Mouse (Mus musculus): ENCODE data around the gene Arhgef2. TPM values are rescaled to one million over a fixed set of nuclear protein-coding genes. Genes with fewer than 3 reads are reported as not detected.

Gene Arhgef2
- polyA plus RNA-seq, 1 experiment from 2014 or later, result 127 TPM

- 18% methylated on average over 6 of the region's 6 CpGs for WGBS
- Histone ChIP-seq H3K4me3 (ENCODE audit: low read depth, low read length) (no peak overlapping the region), H3K4me2 (no peak overlapping the region), H3K27me3 (ENCODE audit: insufficient read depth, low read length) (no peaks in the 10 kb centered on the region), H3K9me3 (ENCODE audit: low read depth, low read length) (no peaks in the 10 kb centered on the region), H3K4me1 (ENCODE audit: insufficient read depth) (no peaks in the 10 kb centered on the region), H3K9ac (no peak overlapping the region), H3K36me3 (ENCODE audit: insufficient read depth) (no peaks in the 10 kb centered on the region), H3K27ac (ENCODE audit: low read depth) (peak overlapping the region; percentile 21)
- peak; percentile 45; the same call in 1 of the 2 replicates for ATAC-seq (ENCODE audit: insufficient read depth)
- DNase-seq, result peak; percentile 81
- peak; percentile 84 for TF ChIP-seq CTCF (IDR thresholded peaks at IDR 0.05; ENCODE audit: low read depth)
Measured at GRCm38 (mm10) chr3:88603714-88604161, 2.0 kb upstream of the Arhgef2 start.

- Histone ChIP-seq H3K4me1 (ENCODE audit: insufficient read depth) (no peaks in the 10 kb centered on the region), H3K4me3 (ENCODE audit: low read depth, low read length) (no peak overlapping the region), H3K36me3 (ENCODE audit: insufficient read depth) (no peaks in the 10 kb centered on the region), H3K27ac (ENCODE audit: low read depth) (no peak overlapping the region), H3K4me2 (no peak overlapping the region), H3K27me3 (ENCODE audit: insufficient read depth, low read length) (no peaks in the 10 kb centered on the region), H3K9ac (no peak overlapping the region), H3K9me3 (ENCODE audit: low read depth, low read length) (no peaks in the 10 kb centered on the region)
- DNase-seq (no peak), ATAC-seq (ENCODE audit: insufficient read depth) (no peak)
- no peak for TF ChIP-seq CTCF (IDR thresholded peaks at IDR 0.05; ENCODE audit: low read depth)
- 89% methylated on average over 7 of the region's 7 CpGs for WGBS
Measured at GRCm38 (mm10) chr3:88604863-88605262, 903 bp upstream of the Arhgef2 start.

GRCm38 (mm10) chr3:88607065-88607757 lies 1.4 kb downstream of the Arhgef2 start:
- H3K36me3 ChIP-seq (ENCODE audit: insufficient read depth), result no peaks in the 10 kb centered on the region
- ATAC-seq (ENCODE audit: insufficient read depth) (peak; percentile 91), DNase-seq (peak; percentile 94)
- peak overlapping the region; percentile 31; the same call in 1 of the 2 replicates for H3K9ac ChIP-seq
- peak overlapping the region; percentile 55 for H3K4me2 ChIP-seq
- H3K27me3 ChIP-seq (ENCODE audit: insufficient read depth, low read length), result no peaks in the 10 kb centered on the region
- under 1% methylated on average over 20 of the region's 20 CpGs for WGBS
- H3K4me1 ChIP-seq (ENCODE audit: insufficient read depth), result no peaks in the 10 kb centered on the region
- peak overlapping the region; percentile 12; the same call in 1 of the 2 replicates for H3K4me3 ChIP-seq (ENCODE audit: low read depth, low read length)
- H3K27ac ChIP-seq (ENCODE audit: low read depth), result no peak overlapping the region
- peak; percentile 100 for TF ChIP-seq CTCF (IDR thresholded peaks at IDR 0.05; ENCODE audit: low read depth)
- no peaks in the 10 kb centered on the region for H3K9me3 ChIP-seq (ENCODE audit: low read depth, low read length)

GRCm38 (mm10) chr3:88607758-88608138 lies 2.0 kb downstream of the Arhgef2 start:
- 26% methylated on average over 10 of the region's 10 CpGs for WGBS
- ATAC-seq (ENCODE audit: insufficient read depth), result no peak

GRCm38 (mm10) chr3:88609066-88609465 lies 3.3 kb downstream of the Arhgef2 start:
- ATAC-seq (ENCODE audit: insufficient read depth) (no peak), DNase-seq (no peak)
- Histone ChIP-seq H3K9me3 (ENCODE audit: low read depth, low read length) (no peaks in the 10 kb centered on the region), H3K4me1 (ENCODE audit: insufficient read depth) (no peaks in the 10 kb centered on the region), H3K4me3 (ENCODE audit: low read depth, low read length) (no peak overlapping the region), H3K36me3 (ENCODE audit: insufficient read depth) (no peaks in the 10 kb centered on the region), H3K9ac (no peak overlapping the region), H3K27me3 (ENCODE audit: insufficient read depth, low read length) (no peaks in the 10 kb centered on the region), H3K27ac (ENCODE audit: low read depth) (no peak overlapping the region), H3K4me2 (no peak overlapping the region)
- TF ChIP-seq CTCF (IDR thresholded peaks at IDR 0.05; ENCODE audit: low read depth), result no peak
- 48% methylated on average over 4 of the region's 4 CpGs for WGBS

More at GRCm38 (mm10) chr3:88607758-88608138, 2.0 kb downstream of the Arhgef2 start:
- TF ChIP-seq CTCF (IDR thresholded peaks at IDR 0.05; ENCODE audit: low read depth), result no peak
- Histone ChIP-seq H3K27ac (ENCODE audit: low read depth) (no peak overlapping the region), H3K4me2 (peak overlapping the region; percentile 55), H3K4me1 (ENCODE audit: insufficient read depth) (no peaks in the 10 kb centered on the region), H3K27me3 (ENCODE audit: insufficient read depth, low read length) (no peaks in the 10 kb centered on the region), H3K9me3 (ENCODE audit: low read depth, low read length) (no peaks in the 10 kb centered on the region), H3K36me3 (ENCODE audit: insufficient read depth) (no peaks in the 10 kb centered on the region), H3K4me3 (ENCODE audit: low read depth, low read length) (peak overlapping the region; percentile 12; the same call in 1 of the 2 replicates), H3K9ac (peak overlapping the region; percentile 31; the same call in 1 of the 2 replicates)
- no peak for DNase-seq

GRCm38 (mm10) chr3:88614418-88614817 lies 8.7 kb downstream of the Arhgef2 start:
- no peak for ATAC-seq (ENCODE audit: insufficient read depth)
- Histone ChIP-seq H3K36me3 (ENCODE audit: insufficient read depth) (no peaks in the 10 kb centered on the region), H3K9me3 (ENCODE audit: low read depth, low read length) (no peaks in the 10 kb centered on the region), H3K27me3 (ENCODE audit: insufficient read depth, low read length) (no peaks in the 10 kb centered on the region), H3K9ac (no peak overlapping the region), H3K4me1 (ENCODE audit: insufficient read depth) (peaks cover 14% of the 10 kb centered on the region), H3K4me3 (ENCODE audit: low read depth, low read length) (no peak overlapping the region), H3K27ac (ENCODE audit: low read depth) (no peak overlapping the region), H3K4me2 (no peak overlapping the region)
- DNase-seq, result no peak
- no peak for TF ChIP-seq CTCF (IDR thresholded peaks at IDR 0.05; ENCODE audit: low read depth)
- WGBS, result 55% methylated on average over 8 of the region's 8 CpGs

- DNase-seq (peak; percentile 65), ATAC-seq (ENCODE audit: insufficient read depth) (peak; percentile 72)
- Histone ChIP-seq H3K27ac (ENCODE audit: low read depth) (peak overlapping the region; percentile 77), H3K36me3 (ENCODE audit: insufficient read depth) (no peaks in the 10 kb centered on the region), H3K9ac (peak overlapping the region; percentile 40), H3K4me2 (peak overlapping the region; percentile 52), H3K4me1 (ENCODE audit: insufficient read depth) (peaks cover 14% of the 10 kb centered on the region), H3K9me3 (ENCODE audit: low read depth, low read length) (no peaks in the 10 kb centered on the region), H3K27me3 (ENCODE audit: insufficient read depth, low read length) (no peaks in the 10 kb centered on the region), H3K4me3 (ENCODE audit: low read depth, low read length) (peak overlapping the region; percentile 26; the same call in 1 of the 2 replicates)
- 49% methylated on average over 5 of the region's 5 CpGs for WGBS
- no peak for TF ChIP-seq CTCF (IDR thresholded peaks at IDR 0.05; ENCODE audit: low read depth)
Measured at GRCm38 (mm10) chr3:88615117-88615516, 9.4 kb downstream of the Arhgef2 start.
